Mouse (Mus musculus) adrenal gland, postnatal 14 days (tissue): Measurements from ENCODE around the gene Gm5108. TPM values are rescaled to one million over a fixed set of nuclear protein-coding genes. Genes with fewer than 3 reads are reported as not detected.

ENCODE experiments used
- total RNA-seq: library from RNA; stranded (reverse); gene quantifications from 2 replicates; pipeline ENCODE4 v1.2.3, GENCODE M21; 2021

Gene Gm5108
- total RNA-seq, 1 experiment from 2014 or later, result not detected

Other genes with a start within 250 kb of the Gm5108 start
- gene Atp8a1, start 94.2 kb upstream of the Gm5108 start, total RNA-seq, result 20.6 and 25.9 TPM in 2 replicates
- gene Gm21905, start 4.8 kb downstream of the Gm5108 start, total RNA-seq, result not detected in 2 replicates
- gene Grxcr1, start 90.2 kb downstream of the Gm5108 start, total RNA-seq, result not detected in 2 replicates